Comparison of ENCODE assay signal across 8 mouse cellular contexts in the genomic region with DNA sequence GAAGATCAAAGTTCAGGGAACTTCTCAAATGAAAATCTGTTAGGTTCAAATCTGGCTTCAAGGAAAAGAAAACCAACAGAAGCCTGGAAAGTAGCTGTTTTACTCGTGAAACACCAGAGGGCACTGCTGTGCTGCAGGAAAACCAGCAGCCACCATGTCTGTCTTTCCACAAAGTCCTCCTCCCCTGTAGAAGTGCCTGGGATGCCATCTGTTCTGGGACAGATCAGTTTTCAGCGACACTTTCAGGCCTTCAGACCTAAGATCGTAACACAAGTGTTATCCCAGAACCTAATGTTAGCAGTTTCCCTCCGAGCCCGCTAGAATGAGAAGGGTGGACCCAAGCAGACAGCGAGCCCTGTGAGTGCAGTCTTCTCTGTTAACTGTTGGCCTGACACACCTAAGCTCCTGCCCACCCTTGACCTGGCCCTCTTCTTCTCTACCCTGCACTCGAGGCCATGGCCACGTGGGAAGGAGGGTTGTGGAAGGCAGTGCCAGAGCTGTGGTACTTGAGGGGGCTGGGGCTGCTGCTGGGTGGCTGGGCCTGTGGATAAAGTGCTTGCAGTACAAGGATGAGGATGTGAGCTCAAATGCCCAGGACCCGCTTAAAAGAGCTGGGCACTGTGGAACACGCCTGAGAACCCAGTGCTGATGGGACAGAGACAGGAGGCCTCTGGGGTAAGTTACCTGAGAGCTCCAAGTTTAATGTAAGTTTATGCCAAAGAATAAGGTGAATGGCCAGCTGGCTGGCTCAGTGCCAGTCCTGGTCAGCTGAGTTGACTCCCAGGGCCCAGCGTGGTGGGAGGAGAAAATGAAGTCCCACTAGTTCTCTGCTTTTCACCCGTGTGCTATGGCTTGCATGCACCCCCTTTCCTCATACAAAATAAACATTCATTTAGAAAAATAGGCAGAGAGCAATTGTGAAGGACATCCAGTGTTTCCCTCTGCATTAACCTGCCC. TPM values are rescaled to one million over a fixed set of nuclear protein-coding genes. Genes with fewer than 3 reads are reported as not detected.
A peak's percentile ranks its signal among the peaks of the same experiment; 100 is the strongest.
DNase-seq lines count a peak whose midpoint lies in the region.
"Not testable (repeated sequence)": the region's sequence is repeated elsewhere in the genome, so short reads cannot be mapped to it uniquely, and the experiment has no call there.

No protein-coding gene starts in this region.

- peak overlapping the region; percentile 6; the same call in 1 of the 2 replicates for H3K27ac ChIP-seq in limb, embryonic 10.5 days
- H3K27ac ChIP-seq in midbrain, embryonic 10.5 days (replicated peaks): 0 out of 2 replicates have a peak overlapping the region, but pooled peaks have one; percentile 55

- DNase-seq in 416B (ENCODE audit: low read depth): peak; percentile 66
- DNase-seq in adrenal gland, postnatal 10 days: peak; percentile 74
- peak; percentile 79 for DNase-seq in embryo, embryonic 11 days
- DNase-seq in gastrocnemius, postnatal 25 days: peak; percentile 42
- peak; percentile 68 to 73 for DNase-seq in kidney, adult 8-10 months
- peak; percentile 63 for DNase-seq in limb, embryonic 10.5 days (ENCODE audit: low spot score)
- peak; percentile 58 for DNase-seq in midbrain, embryonic 10.5 days (ENCODE audit: low spot score)
- peak; percentile 66 for DNase-seq in right cerebral cortex, postnatal 4 days

- H3K9me3 ChIP-seq in limb, embryonic 10.5 days (replicated peaks); midbrain, embryonic 10.5 days (replicated peaks): not testable (repeated sequence)

- not testable (repeated sequence) for H3K4me3 ChIP-seq in limb, embryonic 10.5 days; midbrain, embryonic 10.5 days

- H3K27me3 ChIP-seq in limb, embryonic 10.5 days (ENCODE audit: low read depth, poor library complexity, severe bottlenecking); midbrain, embryonic 10.5 days (ENCODE audit: low read depth, poor library complexity, severe bottlenecking): not testable (repeated sequence)

- peaks cover 13% of the 10 kb centered on the region for H3K4me1 ChIP-seq in limb, embryonic 10.5 days
- not testable (repeated sequence) for H3K4me1 ChIP-seq in midbrain, embryonic 10.5 days

- WGBS in limb, embryonic 10.5 days: 46% methylated on average over 12 of the region's 12 CpGs
- WGBS in midbrain, embryonic 10.5 days: 57% methylated on average over 12 of the region's 12 CpGs

- H3K36me3 ChIP-seq in limb, embryonic 10.5 days; midbrain, embryonic 10.5 days: not testable (repeated sequence)

RNA-seq across cellular contexts. Expression of a gene that starts 22.9 kb away (rescaled TPM):
- 1 to 10 TPM; 4.4 to 5.8 TPM for total RNA-seq in adrenal gland, postnatal 10 days (2021)
- total RNA-seq in gastrocnemius, postnatal 25 days (2021): 1 to 10 TPM in 1 of 2 experiments, under 1 TPM in 1; 1.00 to 1.4 TPM
- polyA plus RNA-seq in limb, embryonic 10.5 days (2016; fragmentation: Nextera tagmentation; extraction: Ambion mirVana): 2.4 and 2.8 TPM in 2 replicates
- polyA plus RNA-seq in midbrain, embryonic 10.5 days (2016; fragmentation: Nextera tagmentation; extraction: Ambion mirVana): 2.4 and 2.9 TPM in 2 replicates

RNA-seq across cellular contexts. Expression of a gene that starts 24.9 kb away (rescaled TPM):
- total RNA-seq in adrenal gland, postnatal 10 days (2021): 1 to 10 TPM; 3.3 to 4.2 TPM
- total RNA-seq in gastrocnemius, postnatal 25 days (2021): 1 to 10 TPM; 1.6 to 6.9 TPM
- polyA plus RNA-seq in limb, embryonic 10.5 days (2016; fragmentation: Nextera tagmentation; extraction: Ambion mirVana): 1.1 TPM in 2 replicates
- polyA plus RNA-seq in midbrain, embryonic 10.5 days (2016; fragmentation: Nextera tagmentation; extraction: Ambion mirVana): 1.2 and 1.3 TPM in 2 replicates
